Comparison of ENCODE assay signal across 19 mouse cellular contexts in genomic region chr2:69459481-69459880, GRCm38 (mm10).
DNase-seq lines count a peak whose midpoint lies in the region; ATAC-seq and TF ChIP-seq lines count a peak whose summit lies in the region.
"Had no signal": no experiment of that assay in that cellular context is flagged by ENCODE, and none has a peak within 500 bp of the region (broad histone marks: within the 10 kb centered on the region; RNA-seq: fewer than 3 reads in every experiment).

No protein-coding gene starts in this region.

- no peak overlapping the region for H3K4me3 ChIP-seq in midbrain, embryonic 14.5 days (replicated peaks; ENCODE audit: low read depth, low read length)
- H3K4me3 ChIP-seq in midbrain, embryonic 13.5 days (replicated peaks): no peak overlapping the region
- H3K4me3 ChIP-seq: embryonic facial prominence, embryonic 12.5 days; forebrain, embryonic 12.5 days; heart, embryonic 12.5 days; hindbrain, embryonic 10.5 days; hindbrain, embryonic 15.5 days had no signal

- no peak overlapping the region for H3K9ac ChIP-seq in midbrain, embryonic 14.5 days (replicated peaks; ENCODE audit: low read length)
- no peak overlapping the region for H3K9ac ChIP-seq in midbrain, embryonic 13.5 days (replicated peaks)
- H3K9ac ChIP-seq: embryonic facial prominence, embryonic 12.5 days; forebrain, embryonic 12.5 days; forebrain, postnatal 0 days; heart, embryonic 12.5 days; hindbrain, embryonic 15.5 days had no signal

- DNase-seq in cerebellum, postnatal 14 days: peak; percentile 52 to 63
- no peak for DNase-seq in cerebellum, adult 18-20 months
- peak; percentile 50 for DNase-seq in left cerebral cortex, postnatal 4 days
- DNase-seq in left cerebral cortex, postnatal 10 days (ENCODE audit: extremely low spot score in 1 of 2, low spot score in 2 of 2): no peak
- peak; percentile 8 for DNase-seq in midbrain, embryonic 14.5 days
- DNase-seq in brain, embryonic 14.5 days (ENCODE audit: low read depth): peak; percentile 15
- no peak for DNase-seq in Muller cell, postnatal 12 days (ENCODE audit: inconsistent ontology term)
- DNase-seq: adrenal gland, postnatal 10 days; cerebellum, adult 11-12 months; cerebellum, adult 9-11 months; forebrain, postnatal 0 days; gastrocnemius, postnatal 25 days had no signal

- H3K4me2 ChIP-seq in midbrain, embryonic 14.5 days (ENCODE audit: low read length): no peak overlapping the region
- H3K4me2 ChIP-seq in midbrain, embryonic 13.5 days (replicated peaks): no peak overlapping the region
- H3K4me2 ChIP-seq: embryonic facial prominence, embryonic 12.5 days; forebrain, embryonic 12.5 days; heart, embryonic 12.5 days; hindbrain, embryonic 15.5 days had no signal

- no peak for ATAC-seq in midbrain, embryonic 14.5 days (ENCODE audit: low FRiP score, low TSS enrichment)
- no peak for ATAC-seq in midbrain, embryonic 13.5 days
- ATAC-seq: forebrain, postnatal 0 days; inflammation-experienced regulatory T-cells, adult 6 months had no signal

- H3K27ac ChIP-seq in midbrain, embryonic 14.5 days (replicated peaks; ENCODE audit: low read depth, low read length): no peak overlapping the region
- no peak overlapping the region for H3K27ac ChIP-seq in midbrain, embryonic 13.5 days
- H3K27ac ChIP-seq: embryonic facial prominence, embryonic 12.5 days; forebrain, embryonic 12.5 days; hindbrain, embryonic 10.5 days; hindbrain, embryonic 15.5 days had no signal

- intact Hi-C loops in left cerebral cortex, postnatal 4 days (cut with DNase I): no loop called here
- intact Hi-C loops in left cerebral cortex, postnatal 10 days (cut with DNase I): no loop called here

- TF ChIP-seq POLR2A in brain, embryonic 14.5 days (IDR thresholded peaks at IDR 0.05; ENCODE audit: borderline replicate concordance, extremely low read depth, insufficient read depth, insufficient read length, poor library complexity, severe bottlenecking): no peak

- no peaks in the 10 kb centered on the region for H3K9me3 ChIP-seq in midbrain, embryonic 14.5 days (ENCODE audit: control insufficient read depth, low read length)
- H3K9me3 ChIP-seq in midbrain, embryonic 13.5 days: no peaks in the 10 kb centered on the region
- H3K9me3 ChIP-seq: embryonic facial prominence, embryonic 12.5 days; forebrain, embryonic 12.5 days; heart, embryonic 12.5 days; hindbrain, embryonic 10.5 days; hindbrain, embryonic 15.5 days had no signal

- no peak for TF ChIP-seq CTCF in brain, embryonic 14.5 days (IDR thresholded peaks at IDR 0.05; ENCODE audit: borderline replicate concordance, extremely low read depth, insufficient read depth, insufficient read length)

- no peaks in the 10 kb centered on the region; the same call in 1 of the 2 replicates for H3K36me3 ChIP-seq in midbrain, embryonic 14.5 days (ENCODE audit: control insufficient read depth, insufficient read depth, low read length)
- H3K36me3 ChIP-seq in midbrain, embryonic 13.5 days: peaks cover 23% of the 10 kb centered on the region
- H3K36me3 ChIP-seq: embryonic facial prominence, embryonic 12.5 days; heart, embryonic 12.5 days; hindbrain, embryonic 15.5 days had no signal

- 90% methylated on average over 17 of the region's 17 CpGs for WGBS in midbrain, embryonic 14.5 days
- 88% methylated on average over 17 of the region's 17 CpGs for WGBS in midbrain, embryonic 13.5 days

- no peaks in the 10 kb centered on the region for H3K27me3 ChIP-seq in midbrain, embryonic 14.5 days (ENCODE audit: control insufficient read depth, insufficient read depth, low read length)
- no peaks in the 10 kb centered on the region for H3K27me3 ChIP-seq in midbrain, embryonic 13.5 days
- H3K27me3 ChIP-seq: embryonic facial prominence, embryonic 12.5 days; forebrain, embryonic 12.5 days; heart, embryonic 12.5 days; hindbrain, embryonic 15.5 days had no signal

- H3K4me1 ChIP-seq in midbrain, embryonic 14.5 days (ENCODE audit: control insufficient read depth, insufficient read depth, low read length): no peaks in the 10 kb centered on the region
- no peaks in the 10 kb centered on the region for H3K4me1 ChIP-seq in midbrain, embryonic 13.5 days (replicated peaks)
- H3K4me1 ChIP-seq: embryonic facial prominence, embryonic 12.5 days; forebrain, embryonic 12.5 days; heart, embryonic 12.5 days; hindbrain, embryonic 10.5 days; hindbrain, embryonic 15.5 days had no signal

Comparison
In these comparisons a context has a peak if more than half of its experiments do, and no peak if none do; other contexts are left out.
1. DNase-seq: peak in cerebellum, postnatal 14 days (2 of 2), left cerebral cortex, postnatal 4 days (single experiment), midbrain, embryonic 14.5 days (single experiment) and brain, embryonic 14.5 days (single experiment); none in cerebellum, adult 18-20 months (0 of 2), left cerebral cortex, postnatal 10 days (0 of 2) and Muller cell, postnatal 12 days (single experiment).